Mouse (Mus musculus) splenic B cell, adult 2 months (primary cell): ENCODE measurements at regions not wholly inside any gene's neighbourhood (a gene's known extent, or its start where the extent isn't known, plus 50 kb on each side); places are given as distances from the start of the nearest gene placed in this dataset.
A peak's percentile ranks its signal among the peaks of the same experiment; 100 is the strongest.

ENCODE experiments used
- DNase-seq: peaks from one replicate; pipeline ENCODE4 v3.0.0-alpha.2; 2011; ENCODE audit warnings: low read depth, low spot score
- H3K27me3 ChIP-seq: 2 replicates; pipeline ENCODE4 v1.6.1; 2012; ENCODE audit warnings: mild to moderate bottlenecking, low read length, moderate library complexity, mixed read lengths; ENCODE audit not compliant: control insufficient read depth, poor library complexity, insufficient read depth, severe bottlenecking
- H3K36me3 ChIP-seq: 2 replicates; pipeline ENCODE4 v1.6.1; 2012; ENCODE audit warnings: mild to moderate bottlenecking, low read length, moderate library complexity, mixed read lengths; ENCODE audit not compliant: control insufficient read depth, poor library complexity, insufficient read depth, severe bottlenecking

- Histone ChIP-seq H3K27me3 (no peaks in the 10 kb centered on the region), H3K36me3 (no peaks in the 10 kb centered on the region)
- no peak for DNase-seq
These were observed 70.8 kb downstream of the Mat2b start for GRCm38 (mm10) chr11:40624126-40624778.

DNA sequence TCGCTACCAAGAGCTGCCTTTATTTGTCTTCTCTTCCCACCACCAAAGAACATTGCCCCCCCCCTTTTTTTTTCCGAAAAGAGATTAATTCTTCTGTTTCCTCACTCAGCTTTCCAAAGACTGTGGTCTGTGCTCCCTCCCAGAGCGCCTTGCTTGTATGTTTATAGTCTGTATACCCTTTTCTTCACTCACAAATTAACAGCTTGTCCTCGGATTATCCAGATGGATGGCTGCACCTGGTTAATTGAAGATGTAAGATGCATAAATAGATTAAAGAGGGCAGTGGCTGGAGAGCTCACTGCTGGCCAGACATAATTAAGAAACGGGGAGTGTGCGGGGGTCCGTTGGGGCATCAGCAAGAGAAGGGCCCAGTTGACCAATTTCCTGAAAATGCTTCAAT, 75.0 kb downstream of the Mat2b start:
- DNase-seq: no peak
- Histone ChIP-seq H3K36me3 (no peaks in the 10 kb centered on the region), H3K27me3 (no peaks in the 10 kb centered on the region)

DNA sequence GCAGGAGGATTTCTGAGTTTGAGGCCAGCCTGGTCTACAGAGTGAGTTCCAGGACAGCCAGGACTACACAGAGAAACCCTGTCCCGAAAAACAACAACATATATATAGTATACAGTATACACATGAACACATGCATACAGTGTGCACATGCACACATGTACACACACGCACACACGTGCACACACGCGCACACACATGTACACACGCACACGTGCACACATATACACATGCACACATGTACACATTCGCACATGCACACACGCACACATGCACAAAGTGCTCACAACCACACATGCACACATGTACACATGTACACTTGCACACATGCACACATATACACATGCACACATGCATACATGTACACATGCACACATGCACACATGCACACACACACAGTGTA, 92.0 kb downstream of the Mat2b start:
- no peak for DNase-seq
- Histone ChIP-seq H3K36me3 (no peaks in the 10 kb centered on the region), H3K27me3 (no peaks in the 10 kb centered on the region)

- peak; percentile 54 for DNase-seq
- H3K27me3 ChIP-seq: no peaks in the 10 kb centered on the region
- no peaks in the 10 kb centered on the region for H3K36me3 ChIP-seq
These were observed 93.5 kb downstream of the Mat2b start for GRCm38 (mm10) chr11:40601572-40601909.

DNA sequence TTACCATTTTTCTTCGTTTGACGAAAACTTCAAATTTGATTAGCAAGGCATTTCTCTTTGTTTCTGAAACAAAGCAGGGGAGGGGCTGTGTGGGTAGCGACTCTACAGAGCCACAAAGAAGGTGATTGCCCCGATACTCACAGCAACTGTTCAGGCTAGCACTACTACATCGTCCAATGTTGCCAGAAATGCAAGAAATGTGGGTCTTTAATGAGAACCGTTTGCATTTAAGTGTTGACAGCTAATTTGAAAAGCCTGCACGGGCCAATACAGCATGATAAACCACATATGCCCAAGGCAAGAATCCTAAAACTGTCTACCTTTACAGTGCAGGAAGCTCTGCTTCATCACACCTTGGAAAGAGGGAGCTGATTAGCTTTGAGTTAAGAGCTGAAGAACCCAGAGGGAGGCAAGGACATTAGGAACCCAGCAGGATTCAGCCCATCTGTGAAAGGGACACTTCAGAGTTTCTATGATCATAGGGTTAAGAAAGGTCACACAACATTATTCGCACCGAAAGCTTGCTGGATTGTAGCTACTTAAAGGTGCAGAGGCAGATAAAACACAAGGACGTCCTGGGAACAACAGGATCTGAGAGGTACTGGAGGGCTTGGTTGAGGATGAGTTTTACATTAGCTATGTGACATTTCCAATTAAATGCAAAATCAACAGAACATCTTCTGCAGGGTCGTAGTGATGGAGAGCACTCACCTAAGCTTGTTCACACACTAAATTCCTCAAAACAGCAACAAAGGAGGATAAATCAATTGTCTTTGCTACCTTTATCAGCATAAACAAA, 94.0 kb downstream of the Mat2b start:
- no peak for DNase-seq
- no peaks in the 10 kb centered on the region for H3K27me3 ChIP-seq
- no peaks in the 10 kb centered on the region for H3K36me3 ChIP-seq

- Histone ChIP-seq H3K27me3 (no peaks in the 10 kb centered on the region), H3K36me3 (no peaks in the 10 kb centered on the region)
- no peak for DNase-seq
These were observed 94.8 kb downstream of the Mat2b start for GRCm38 (mm10) chr11:40599956-40600772.

- DNase-seq: no peak
- H3K36me3 ChIP-seq: no peaks in the 10 kb centered on the region
- no peaks in the 10 kb centered on the region for H3K27me3 ChIP-seq
These were observed 98.7 kb downstream of the Mat2b start for GRCm38 (mm10) chr11:40596347-40596746.

DNA sequence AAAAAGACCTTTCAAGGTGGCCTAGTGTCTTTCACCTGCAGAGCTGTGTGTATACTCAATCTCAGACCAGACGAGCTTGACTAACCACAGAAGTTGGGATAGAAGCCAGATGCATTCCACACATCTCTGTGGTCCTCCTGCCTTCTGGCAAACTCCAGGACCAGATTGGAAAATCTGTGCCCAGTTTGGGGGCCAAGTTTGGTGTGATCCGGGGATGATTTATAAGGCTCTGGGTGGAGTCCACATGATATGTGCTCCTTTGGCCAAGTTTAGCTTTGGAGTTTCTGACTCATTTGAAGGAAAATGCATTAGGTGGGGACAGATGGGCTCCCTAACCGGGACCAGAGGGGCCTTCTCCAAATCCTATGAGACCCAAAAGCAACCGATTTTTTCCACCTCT, 102.9 kb downstream of the Mat2b start:
- no peak for DNase-seq
- no peaks in the 10 kb centered on the region for H3K36me3 ChIP-seq
- H3K27me3 ChIP-seq: no peaks in the 10 kb centered on the region

DNA sequence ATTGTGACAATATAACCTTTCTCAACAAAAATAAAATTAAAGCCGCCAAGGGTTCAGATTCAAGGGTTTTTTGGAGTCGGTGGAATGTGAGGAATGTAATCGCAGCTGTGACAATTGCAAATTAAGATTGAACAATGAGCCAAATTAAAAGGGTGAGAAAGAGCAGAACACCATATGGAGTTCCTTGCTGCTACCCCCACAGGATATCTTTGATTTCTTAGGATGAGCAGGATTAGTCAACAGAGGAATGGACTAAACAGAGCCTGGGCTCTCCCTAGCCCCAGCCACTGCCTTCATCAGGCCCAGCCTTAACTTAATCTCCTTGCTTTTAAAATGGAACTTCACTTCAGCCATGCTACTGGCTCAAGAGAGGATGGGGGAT, 121.3 kb downstream of the Mat2b start:
- Histone ChIP-seq H3K27me3 (no peaks in the 10 kb centered on the region), H3K36me3 (no peaks in the 10 kb centered on the region)
- no peak for DNase-seq

DNA sequence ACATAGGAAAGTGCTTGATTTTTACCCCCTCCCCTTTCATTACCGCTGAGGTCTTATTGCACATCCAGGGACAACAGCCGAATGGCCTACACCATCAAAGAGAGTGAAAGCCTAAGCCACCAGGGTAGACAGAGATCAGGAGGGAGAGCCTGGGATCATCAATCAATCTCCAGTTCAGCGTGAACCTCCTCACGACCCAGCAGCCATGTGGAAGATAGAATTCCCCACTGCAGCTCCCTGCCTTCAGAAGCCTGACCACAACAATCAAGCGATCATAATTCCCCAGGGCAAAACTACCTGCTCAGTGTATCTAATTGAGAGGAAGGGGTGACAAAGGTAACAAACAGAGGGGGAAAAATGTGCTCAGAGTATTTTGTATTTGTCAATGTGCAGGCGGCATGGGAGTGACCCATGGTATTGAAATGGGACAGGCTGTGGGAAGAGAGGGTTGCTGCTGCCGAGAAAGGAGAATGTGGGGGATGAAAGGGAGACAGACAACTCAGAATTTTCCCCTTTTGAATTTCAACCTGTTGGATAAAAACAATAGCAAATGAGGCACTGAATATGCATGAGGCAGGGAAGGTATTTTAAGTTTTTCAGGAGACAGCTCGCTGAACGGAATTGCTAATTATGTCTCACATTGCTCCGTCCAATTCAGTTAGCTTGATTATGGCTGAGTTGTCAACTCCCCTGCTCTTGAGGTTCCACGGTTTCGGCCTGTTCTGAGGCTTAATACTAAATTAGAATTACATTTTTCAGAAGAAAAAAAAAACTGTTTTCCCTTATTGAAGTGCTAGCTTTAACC, 121.8 kb downstream of the Mat2b start:
- Histone ChIP-seq H3K27me3 (no peaks in the 10 kb centered on the region), H3K36me3 (no peaks in the 10 kb centered on the region)
- no peak for DNase-seq

DNA sequence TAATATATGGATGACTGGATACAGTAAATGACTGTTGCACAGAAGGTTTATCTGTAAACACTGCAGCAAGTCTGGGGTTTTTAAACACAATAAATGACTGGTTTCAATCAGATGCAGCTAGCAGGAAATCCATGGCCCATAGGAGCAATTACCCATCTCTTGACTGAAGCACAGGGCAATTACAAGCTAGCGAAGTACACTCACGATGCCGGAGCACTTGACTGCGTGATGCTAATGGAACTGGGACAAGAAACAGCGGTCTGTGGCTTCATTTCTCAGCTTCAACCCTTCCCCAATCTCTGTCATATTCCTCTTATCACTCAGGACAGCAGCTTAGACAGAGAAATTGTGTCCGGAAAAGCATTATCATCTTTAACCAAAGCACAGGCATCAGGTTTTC, 132.1 kb downstream of the Mat2b start:
- no peak for DNase-seq
- Histone ChIP-seq H3K36me3 (no peaks in the 10 kb centered on the region), H3K27me3 (no peaks in the 10 kb centered on the region)

DNA sequence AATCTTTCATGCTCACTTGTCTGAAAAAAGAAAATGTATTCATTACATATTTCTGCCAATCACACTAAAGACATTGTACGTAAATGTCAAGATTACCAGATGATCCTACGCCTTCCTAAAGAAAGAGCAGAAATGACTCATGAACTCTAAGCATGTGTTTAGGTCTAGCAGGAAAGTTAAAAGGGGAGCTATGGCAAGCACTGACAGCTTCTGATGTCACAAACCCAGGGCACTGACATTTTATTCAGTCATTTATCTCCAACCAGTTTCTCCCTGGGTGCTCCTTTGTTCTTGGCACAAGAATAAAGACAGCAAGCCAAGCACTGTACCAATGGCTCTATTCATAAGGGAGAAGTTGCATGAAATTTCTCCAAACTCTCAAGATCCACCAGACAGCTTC, 133.0 kb downstream of the Mat2b start:
- no peak for DNase-seq
- no peaks in the 10 kb centered on the region for H3K36me3 ChIP-seq
- H3K27me3 ChIP-seq: no peaks in the 10 kb centered on the region

- no peak for DNase-seq
- H3K36me3 ChIP-seq: no peaks in the 10 kb centered on the region
- no peaks in the 10 kb centered on the region for H3K27me3 ChIP-seq
These were observed 133.6 kb downstream of the Mat2b start for GRCm38 (mm10) chr11:40561400-40561799.

- no peak for DNase-seq
- no peaks in the 10 kb centered on the region for H3K27me3 ChIP-seq
- no peaks in the 10 kb centered on the region for H3K36me3 ChIP-seq
These were observed 136.5 kb downstream of the Mat2b start for GRCm38 (mm10) chr11:40558486-40558885.
